Mouse (Mus musculus) heart, postnatal 10 days (tissue): Measurements from ENCODE around the gene Mylk. TPM values are rescaled to one million over a fixed set of nuclear protein-coding genes. Genes with fewer than 3 reads are reported as not detected.
A peak's percentile ranks its signal among the peaks of the same experiment; 100 is the strongest.

Experiments
- DNase-seq, 2 experiments: peaks; one replicate each; pipeline ENCODE4 v3.0.0; 2021
- intact Hi-C: fragments of 180-260 bp; cut with DNase I; formaldehyde crosslinking; loops from one replicate; pipeline ENCODE4 v1.15.1; 2025
- total RNA-seq, 2 experiments: library from RNA; stranded (reverse); gene quantifications; 2 replicates each; pipeline ENCODE4 v1.2.3; 2021

Gene Mylk
- total RNA-seq, 2 experiments from 2014 or later = 38.2 to 41.8 TPM

DNA sequence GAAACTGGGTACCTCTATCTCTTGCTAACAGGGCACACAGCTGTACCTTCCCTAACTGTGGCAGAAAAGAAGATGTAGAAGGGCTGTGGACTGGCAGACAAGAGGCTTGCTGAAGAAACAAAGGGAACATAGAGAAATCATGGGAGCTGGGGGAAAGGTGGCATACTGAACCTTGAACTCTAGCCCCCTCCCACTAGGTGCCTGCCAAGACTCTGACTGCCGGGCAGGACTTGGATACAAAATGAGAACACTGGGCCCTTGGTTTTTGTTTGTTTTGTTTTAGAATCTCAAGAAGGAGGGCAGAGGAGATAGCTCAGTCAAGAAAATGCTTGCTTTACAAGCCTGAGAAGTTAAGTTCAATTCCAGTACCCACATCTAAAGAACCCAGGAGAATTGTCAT, 262.4 kb downstream of the Mylk start:
- DNase-seq = no peak
- intact Hi-C loops = no loop called here

DNA sequence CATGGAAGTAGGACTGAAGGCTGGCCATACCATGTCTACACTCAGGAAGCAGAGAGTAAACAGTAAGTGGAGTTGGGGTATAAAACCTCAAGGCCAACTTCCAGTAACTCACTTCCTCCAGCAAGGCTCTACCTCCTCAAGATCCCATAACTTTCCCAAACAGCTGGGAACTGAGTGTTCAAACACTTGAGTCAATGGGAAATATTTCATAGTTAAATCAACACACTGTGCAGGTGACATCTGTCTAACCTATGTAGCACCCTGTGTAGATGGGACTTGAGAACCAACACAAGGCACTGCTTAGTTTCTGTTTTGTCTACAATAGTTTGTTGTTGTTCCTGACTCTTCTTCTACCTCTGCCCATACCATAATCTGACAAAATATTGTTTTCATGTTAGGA, 263.4 kb downstream of the Mylk start:
- intact Hi-C loops = no loop called here

DNA sequence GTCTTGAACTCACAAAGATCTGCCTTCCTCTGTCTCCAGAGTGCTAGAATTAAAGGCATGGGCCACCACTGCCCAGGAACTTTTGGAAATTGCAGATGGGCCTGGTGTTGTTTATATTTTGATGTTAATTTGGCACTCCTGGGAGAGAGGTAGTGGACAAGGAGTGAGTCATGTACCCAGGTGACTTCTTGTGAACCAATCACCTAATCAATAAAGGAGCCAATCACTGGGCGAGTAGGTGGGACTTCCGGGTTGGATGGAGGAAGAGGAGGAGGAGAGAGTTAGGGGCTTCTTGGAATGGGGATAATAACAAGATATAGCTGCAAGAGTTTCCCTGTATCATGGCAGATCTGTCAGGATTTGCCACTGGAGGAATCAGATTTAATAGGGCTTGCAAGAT, 268.5 kb downstream of the Mylk start:
- intact Hi-C loops = no loop called here
- no peak for DNase-seq

More for the DNA sequence above, 263.4 kb downstream of the Mylk start:
- no peak for DNase-seq

DNA sequence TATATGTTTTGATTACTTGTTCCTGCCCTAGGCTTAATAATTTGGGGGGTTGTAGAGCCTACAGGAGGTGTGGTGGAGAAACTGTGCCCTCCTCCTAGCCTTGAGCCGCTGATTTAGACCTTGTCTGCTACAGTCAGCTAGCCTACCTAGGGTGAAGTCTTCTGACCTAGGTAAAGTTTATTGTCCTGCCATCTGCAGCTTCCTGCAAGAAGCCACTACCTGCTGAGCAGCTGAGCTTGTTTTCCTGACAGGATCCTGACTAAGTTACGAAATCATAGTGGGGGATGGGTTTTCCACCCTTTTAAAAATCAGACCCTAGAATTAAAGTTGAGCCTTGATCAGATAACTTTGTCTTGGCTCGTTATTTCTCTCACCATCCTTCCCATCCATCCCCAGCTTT, 271.5 kb downstream of the Mylk start:
- intact Hi-C loops = no loop called here
- DNase-seq = no peak

DNA sequence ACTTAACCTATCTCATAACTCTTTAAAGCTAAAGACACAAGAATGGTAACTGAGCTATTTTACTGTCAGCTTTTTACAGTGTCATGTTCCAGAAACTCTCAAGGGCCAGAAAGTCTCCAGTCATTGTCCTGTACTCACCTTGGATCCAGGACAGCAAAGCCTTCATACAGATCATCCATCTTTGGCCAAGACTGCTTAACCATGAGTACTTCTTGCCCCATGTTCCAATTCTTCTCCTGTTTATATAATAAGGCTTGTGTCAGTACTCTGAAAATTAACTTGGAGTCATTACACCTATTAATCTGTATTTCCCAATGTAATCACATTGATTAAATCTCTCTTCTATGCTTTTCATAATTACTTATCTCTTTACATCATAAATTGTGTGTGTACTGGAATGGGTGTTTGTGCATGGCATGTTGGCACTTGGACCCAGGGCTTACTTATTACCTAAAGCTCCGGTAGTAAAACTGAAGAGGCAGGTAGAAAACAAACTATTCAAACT, 273.5 kb downstream of the Mylk start:
- intact Hi-C loops = no loop called here
- no peak for DNase-seq

DNA sequence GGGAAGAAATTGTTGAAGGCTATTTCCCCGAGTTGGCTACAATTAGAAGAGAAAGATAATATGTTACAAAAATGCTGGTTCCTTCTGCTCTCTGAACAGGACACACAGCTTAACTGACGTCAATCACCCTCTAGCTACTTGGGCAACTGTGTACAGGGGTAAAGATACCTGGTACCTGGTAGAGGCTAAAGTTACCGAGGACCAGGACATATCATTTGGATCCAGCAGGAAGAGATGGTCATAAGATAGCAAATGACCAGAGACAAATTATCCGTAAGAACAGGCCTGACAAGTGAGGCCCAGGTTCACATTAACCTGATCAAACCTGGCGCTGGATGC, 276.9 kb downstream of the Mylk start:
- DNase-seq = no peak
- intact Hi-C loops = no loop called here

DNA sequence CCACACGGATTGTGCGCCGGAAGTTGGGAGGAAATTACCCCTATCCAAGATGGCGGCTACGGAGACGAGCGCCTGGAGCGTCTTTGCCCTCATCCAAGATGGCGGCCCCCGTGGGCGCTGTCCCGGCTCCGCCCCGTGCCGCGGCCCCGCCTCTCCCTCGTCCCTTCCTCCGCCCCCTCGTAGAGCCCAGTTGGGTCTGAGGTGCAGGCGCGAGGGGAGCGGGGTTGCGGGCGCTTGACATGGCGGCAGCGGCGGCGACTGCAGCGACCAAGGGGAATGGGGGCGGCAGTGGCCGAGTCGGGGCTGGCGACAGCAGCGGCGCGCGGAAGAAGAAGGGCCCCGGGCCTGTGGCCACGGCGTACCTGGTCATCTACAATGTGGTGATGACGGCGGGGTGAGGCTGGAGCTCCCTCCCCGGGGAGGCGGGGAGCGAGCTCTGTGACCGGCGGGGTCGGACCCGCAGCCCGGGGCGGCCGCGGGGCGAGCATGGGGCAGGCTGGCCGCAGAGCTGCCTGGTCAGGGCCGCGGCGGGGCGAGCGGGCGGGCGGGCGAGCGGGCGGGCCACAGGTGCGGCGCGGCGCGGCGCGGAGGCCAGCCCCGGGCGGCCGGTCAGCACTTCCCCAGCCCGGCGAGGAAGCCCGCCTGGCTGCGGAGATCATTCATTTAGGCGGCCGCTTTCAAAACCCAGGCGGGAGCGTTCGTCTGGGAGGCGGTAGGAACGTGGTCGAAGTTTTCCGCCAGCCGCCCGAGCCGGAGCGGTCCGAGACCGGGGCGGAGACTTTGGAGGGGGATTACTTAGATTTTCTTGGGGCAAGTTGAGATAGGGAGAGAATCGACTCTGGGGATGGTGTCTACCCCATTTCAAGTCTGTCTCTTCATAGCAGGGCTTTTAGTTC, 277.5 kb downstream of the Mylk start, which contains the start of gene Hacd2:
TSS of gene Hacd2 (plus strand) at position 187 of the 896 bp plus-strand sequence.
- peak; percentile 96 to 97 for DNase-seq
- intact Hi-C loops = no loop called here

DNA sequence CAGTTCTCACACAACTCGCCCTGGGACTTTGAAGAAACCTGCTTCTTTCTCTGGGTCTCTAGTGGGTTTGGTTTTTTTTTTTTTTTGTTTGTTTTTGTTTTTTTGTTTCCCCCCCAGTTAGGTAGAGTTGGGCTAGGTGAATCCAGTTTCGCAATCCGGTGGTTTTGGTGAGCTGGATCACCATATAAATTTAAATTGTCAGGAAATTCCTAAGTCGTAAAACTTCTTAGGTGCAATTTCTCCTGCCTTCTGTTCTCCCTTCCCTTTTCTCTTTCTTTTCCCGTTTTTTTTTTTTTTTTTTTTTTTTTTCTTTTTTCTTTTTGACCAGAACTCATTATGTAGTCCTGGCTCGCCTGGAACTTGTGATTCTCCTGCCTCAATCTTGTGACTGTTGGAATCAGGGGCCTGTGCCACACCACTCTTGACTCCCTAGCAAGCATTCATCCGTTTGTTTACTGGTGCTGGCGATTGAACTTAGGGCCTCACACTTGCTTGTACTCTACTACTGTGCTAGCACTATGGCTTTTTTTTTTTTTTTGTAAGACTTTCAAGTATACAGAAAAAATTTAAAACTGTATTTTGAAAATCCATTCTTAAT, 278.2 kb downstream of the Mylk start:
- intact Hi-C loops = no loop called here
- DNase-seq = no peak

DNA sequence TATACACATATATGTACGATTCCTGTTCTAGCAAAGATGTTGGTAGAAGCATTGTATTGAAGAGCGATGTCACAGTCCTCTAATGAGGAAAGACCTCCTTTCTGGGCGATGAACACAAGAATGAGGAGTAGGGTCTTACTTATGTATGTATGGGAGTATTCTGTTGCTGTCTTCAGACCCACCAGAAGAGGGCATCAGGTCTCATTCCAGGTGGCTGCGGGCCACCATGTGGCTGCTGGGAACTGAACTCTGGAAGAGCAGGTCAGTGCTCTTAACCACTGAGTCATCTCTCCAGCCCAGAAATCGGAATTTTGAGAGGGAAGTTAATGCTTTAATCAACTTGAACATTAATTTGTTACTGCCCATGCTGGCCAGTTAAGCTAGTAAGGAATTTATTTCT, 279.3 kb downstream of the Mylk start:
- intact Hi-C loops = no loop called here
- no peak for DNase-seq

DNA sequence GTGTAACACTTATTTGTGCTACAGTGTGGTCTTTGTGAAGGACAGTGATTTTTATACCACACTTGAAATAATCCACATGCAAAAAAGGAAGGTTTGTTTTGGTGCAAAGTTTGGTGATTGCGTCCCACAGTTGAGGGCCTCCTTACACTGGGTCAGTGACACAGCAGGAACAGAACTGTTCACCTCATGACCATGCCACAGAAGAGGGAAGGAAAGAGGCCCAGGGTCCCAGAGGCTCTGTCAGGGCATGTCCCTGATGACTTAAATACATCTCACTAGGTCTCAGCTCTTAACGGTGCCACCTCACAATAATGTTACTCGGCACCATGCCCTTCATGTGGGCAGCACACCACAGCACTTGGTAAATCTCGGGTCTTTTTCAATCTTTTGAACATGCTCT, 280.3 kb downstream of the Mylk start:
- DNase-seq = no peak
- intact Hi-C loops = no loop called here

DNA sequence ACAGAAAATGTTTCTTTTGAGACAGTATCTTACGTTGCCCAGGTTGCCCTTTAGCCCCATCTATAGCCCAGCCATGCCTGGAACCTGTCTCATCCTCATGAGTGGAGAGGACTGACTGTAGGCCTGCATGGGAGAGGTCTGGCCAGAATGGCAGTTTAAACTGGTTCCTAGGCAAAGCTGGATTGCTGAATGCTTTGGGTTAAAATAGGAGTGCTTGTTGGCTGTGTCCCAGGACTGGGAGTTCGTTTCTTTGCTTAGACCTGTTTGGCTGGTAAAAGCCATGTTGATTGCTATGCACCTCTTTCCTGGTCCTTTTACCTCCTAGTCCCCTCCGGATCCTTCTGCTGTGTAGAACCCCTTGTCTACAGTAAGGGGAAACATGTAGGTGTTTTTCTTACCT, 288.2 kb downstream of the Mylk start:
- intact Hi-C loops = no loop called here
- no peak for DNase-seq

DNA sequence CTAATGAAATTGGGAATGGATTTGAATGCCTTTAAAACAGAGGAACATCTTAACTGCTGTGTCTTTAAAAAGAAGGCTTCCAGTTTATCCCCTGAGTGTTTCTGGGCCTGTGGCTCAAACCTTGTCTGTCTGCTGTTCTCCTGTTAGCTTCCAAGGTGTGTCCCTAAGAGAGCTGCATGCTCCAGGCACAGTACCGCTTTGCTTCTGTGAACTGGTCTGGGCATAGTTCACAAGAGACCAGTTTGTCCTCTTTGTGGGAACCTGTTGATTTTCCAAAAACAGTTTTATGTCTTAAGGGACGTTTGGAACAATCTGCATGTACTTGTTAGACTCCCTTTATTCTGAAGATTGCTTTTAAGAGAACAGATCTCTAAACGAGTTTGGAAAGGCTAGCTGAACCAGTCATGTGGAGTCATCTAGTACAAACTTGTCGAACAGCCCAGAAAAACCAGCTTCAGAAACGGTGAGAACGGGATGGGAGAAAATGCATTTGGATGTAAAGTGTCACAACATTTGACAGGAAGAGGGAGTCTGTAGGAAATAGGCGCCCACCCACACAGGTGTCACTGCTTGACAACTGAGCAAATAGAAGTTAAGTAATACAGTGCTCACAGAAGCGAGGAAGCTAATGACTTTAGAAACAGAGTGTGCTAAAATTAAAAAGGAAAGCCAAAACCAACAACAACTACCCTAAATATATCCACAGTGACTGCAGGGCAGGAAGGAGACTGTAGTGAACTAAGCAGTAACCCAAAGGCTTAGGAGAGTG, 289.0 kb downstream of the Mylk start:
- intact Hi-C loops = no loop called here
- DNase-seq = no peak

DNA sequence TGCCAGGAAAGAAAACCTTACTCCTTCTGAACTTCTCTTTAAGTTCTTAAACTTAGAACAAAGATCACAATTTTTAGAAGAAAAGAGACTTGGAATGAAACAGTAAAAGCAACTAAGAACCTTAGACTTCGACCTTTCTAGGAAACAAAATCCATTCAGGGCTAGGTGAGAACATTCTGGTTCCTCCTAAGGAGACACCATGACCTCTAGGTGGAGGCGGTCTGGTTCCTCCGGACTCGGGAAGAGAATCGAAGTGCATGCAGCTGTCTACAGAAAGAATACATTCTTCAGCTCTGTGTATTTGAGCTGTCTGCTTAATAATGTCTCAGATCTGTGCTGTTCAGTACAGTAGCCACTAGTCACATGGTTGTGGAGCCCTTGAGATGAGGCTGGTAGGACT, 290.0 kb downstream of the Mylk start:
- DNase-seq = no peak
- intact Hi-C loops = no loop called here

DNA sequence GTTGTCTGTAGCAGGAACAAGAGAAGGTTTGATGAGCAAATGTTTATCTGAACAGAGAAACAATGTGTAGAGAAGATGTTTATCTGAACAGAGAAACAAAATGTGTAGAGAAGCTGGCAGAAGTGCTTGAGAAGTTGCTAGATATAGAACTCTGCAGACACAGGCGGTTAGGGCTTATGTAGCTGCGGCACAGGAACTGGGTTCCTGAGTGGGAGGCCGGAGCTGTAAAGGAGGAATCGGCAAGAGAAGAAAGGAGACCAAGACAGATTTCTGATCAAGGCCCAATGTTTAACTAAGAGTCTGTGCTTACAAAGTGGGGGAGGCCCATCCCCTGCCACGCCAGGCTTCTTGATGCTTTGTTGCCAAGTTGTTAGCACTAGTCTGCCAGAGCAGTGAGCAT, 291.7 kb downstream of the Mylk start:
- intact Hi-C loops = no loop called here
- no peak for DNase-seq

DNA sequence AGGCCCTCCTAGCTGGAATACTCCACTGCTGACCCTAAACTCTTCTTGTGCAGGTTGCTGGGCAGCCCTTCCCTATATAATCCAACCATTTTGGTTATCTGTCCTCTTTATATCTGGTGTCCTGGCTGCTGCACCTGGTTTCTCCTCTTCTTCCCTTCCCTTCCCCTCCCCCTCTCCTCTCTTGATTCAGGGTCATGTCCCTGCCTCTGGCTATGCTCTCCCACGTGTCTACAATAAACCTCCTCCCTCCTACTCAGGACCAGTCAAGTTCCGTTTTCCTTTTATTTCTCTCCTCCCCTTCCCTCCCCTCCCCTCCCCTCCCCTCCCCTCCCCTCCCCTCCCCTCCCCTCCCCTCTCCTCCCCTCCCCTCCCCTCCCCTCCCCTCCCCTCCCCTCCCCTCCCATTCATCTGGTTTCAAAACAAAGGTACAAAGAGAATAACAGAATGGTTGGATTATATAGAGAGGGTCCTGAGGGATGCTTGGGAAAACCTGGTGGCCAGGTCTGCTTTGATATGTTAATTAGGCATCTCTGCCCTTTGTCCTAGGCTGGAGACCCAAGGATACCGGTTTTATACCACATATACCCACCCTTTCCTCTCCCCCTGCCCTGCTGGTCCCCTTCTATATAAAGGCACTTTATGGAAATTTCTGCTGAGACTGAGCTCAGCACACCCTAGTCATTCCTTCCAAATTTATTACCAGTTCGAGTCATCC, 293.5 kb downstream of the Mylk start:
- no peak for DNase-seq
- intact Hi-C loops = no loop called here

DNA sequence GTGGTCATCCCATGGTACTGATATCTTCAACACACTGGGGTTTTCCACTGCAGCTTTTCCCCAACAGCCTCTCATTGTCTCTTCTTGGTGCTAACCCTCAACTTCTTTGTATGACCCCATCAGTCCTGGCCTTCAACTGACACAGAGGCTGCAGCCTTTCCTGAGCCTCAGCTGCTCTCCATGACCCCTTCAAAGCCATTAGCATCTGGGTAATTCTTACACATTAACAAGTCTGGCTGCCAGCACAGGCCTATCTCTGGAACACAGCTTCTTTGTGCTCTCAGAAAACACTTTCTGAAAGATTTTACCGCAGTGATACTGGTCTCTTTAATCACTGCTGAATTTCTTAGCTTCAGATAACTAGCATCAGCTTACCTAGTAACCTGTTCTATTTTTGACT, 295.1 kb downstream of the Mylk start:
- intact Hi-C loops = no loop called here

DNA sequence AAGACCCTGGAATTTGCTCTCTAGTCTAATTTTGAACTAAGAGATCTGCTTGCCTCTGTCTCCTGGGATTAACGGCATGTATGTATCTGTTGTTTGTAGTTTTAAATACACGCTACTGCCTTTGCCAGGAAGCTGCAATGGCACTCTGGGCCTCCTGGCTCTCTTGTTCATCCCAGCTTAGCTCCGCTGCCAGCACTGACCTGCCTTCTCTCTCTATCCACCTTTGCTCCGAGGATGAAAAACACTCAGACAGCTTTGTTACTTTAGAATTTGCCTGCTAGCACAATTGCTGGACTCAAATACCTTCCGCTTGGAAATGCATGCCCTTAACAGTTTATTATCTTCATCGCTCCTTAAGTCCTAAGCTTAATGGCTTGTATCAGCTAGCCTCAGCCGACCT, 296.0 kb downstream of the Mylk start:
- intact Hi-C loops = no loop called here
- DNase-seq = no peak

More for the DNA sequence above, 295.1 kb downstream of the Mylk start:
- no peak for DNase-seq

DNA sequence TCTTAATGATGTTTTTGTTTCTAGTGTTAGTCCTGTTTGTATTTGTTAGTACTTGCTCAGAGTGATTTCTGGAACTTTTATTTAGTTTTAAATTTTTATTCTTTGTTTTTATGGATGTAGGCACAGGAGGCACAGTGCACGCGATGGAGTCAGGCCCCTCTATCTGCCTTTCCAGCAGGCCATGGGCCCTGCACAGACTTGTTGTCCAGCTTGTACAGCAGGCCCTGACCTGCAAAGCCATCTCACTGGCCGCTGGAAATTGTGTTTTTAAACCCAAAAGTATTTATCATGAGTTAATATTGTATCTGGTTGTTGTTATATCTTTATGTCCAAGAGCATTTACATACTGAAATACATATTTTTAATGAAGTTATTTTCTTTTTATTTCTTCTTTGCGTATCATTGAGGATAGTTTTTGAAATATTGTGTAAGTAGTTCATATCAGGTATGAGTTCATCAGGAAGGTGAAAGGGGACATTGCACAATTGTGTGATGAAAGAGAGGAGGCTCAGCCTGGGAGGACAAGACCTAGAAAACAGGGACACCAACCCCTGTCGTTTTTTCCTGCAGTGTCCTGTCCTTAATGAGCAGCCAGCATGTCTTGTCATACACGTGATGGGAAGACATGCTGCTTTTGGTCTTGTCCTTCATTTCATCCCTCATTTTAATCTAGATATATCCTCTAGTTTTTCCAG, 301.2 kb downstream of the Mylk start:
- DNase-seq = no peak
- intact Hi-C loops = no loop called here

DNA sequence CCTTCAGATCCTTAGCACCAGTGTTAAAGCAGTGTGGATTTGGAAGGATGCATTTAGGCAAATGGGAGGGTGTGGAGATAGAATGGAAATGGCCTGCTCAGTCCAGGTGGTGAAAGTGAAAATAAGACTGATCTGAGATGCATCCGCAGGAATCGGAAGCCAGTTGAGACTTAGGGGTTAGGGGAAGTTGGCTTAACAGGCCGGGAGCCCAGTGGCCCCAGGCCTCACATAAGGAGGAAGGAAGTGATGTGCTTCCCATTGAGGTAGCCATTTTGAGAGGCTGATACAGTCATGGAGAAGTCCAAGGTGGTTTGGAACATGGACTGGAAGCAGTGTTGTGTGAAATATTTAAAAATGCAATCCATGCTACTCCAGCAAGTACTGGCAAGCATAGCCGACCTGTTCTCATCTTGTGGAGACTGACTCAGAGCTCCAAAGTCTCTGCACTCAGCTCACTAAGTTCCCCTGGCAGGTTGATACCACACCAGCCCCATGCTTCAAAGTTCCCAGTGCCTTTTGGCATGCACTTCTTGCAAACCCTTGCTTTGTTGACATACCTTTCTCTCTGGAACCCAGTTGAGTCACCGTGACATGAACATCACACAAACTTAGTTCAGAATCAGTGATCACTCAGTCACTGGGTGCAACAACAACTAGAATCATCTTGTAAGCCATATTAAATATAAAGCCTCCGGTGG, 302.4 kb downstream of the Mylk start:
- no peak for DNase-seq
- intact Hi-C loops = no loop called here

DNA sequence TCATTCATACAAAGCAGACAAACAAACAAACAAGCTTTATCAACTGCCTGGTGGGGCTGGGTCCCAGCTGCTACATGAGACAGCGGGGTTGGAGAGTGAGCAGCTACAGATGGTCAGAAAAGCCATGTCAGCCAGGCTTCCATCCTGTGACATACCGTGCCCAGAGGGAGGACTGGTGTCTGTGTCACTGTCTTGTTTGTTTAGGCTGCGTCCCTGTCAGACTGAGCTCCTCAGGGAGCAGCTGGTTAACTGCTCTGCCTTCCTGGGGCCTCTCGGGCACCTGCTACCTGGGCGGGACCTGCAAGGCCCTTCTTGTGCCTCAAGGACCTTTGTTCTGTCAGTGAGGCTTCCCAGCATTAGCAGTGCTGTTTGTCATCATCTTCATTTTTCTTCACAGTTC, 306.1 kb downstream of the Mylk start:
- intact Hi-C loops = loop anchor here (10.0 kb wide), 1 partner anchor 674 kb away; no protein-coding TSS in a partner anchor
- DNase-seq = no peak
